Mouse (Mus musculus) ZHBTc4 (cell line): ENCODE measurements around the gene Stim1.

Experiments used
- DNase-seq: peaks from one replicate; pipeline ENCODE4 v3.0.0-alpha.2; 2011; ENCODE audit warnings: low read depth, low spot score

The Stim1 gene

GRCm38 (mm10) chr7:102267601-102268394, at the start of gene Stim1:
Stim1 (plus strand) TSS chr7:102267806.
- DNase-seq = peak; percentile 80

- no peak for DNase-seq
Measured at GRCm38 (mm10) chr7:102221899-102222298, 45.7 kb upstream of the Stim1 start.

- peak; percentile 84 for DNase-seq
Measured at GRCm38 (mm10) chr7:102222336-102222735, 45.3 kb upstream of the Stim1 start.

- DNase-seq = peak; percentile 84
Measured at GRCm38 (mm10) chr7:102222830-102223556, 44.6 kb upstream of the Stim1 start.

- DNase-seq = no peak
Measured at GRCm38 (mm10) chr7:102223883-102224738, 43.5 kb upstream of the Stim1 start.

- no peak for DNase-seq
Measured at GRCm38 (mm10) chr7:102226051-102226450, 41.6 kb upstream of the Stim1 start.

GRCm38 (mm10) chr7:102228049-102228670, 39.4 kb upstream of the Stim1 start:
- no peak for DNase-seq

- DNase-seq = no peak
Measured at GRCm38 (mm10) chr7:102229814-102230213, 37.8 kb upstream of the Stim1 start.

- no peak for DNase-seq
Measured at GRCm38 (mm10) chr7:102233059-102233458, 34.5 kb upstream of the Stim1 start.

GRCm38 (mm10) chr7:102238686-102239286, 28.8 kb upstream of the Stim1 start:
- no peak for DNase-seq

- DNase-seq = peak; percentile 23
Measured at GRCm38 (mm10) chr7:102239591-102239990, 28.0 kb upstream of the Stim1 start.

GRCm38 (mm10) chr7:102242371-102242770, 25.2 kb upstream of the Stim1 start:
- no peak for DNase-seq

- DNase-seq = no peak
Measured at GRCm38 (mm10) chr7:102242917-102243316, 24.7 kb upstream of the Stim1 start.

GRCm38 (mm10) chr7:102243870-102244269, 23.7 kb upstream of the Stim1 start:
- peak; percentile 34 for DNase-seq

GRCm38 (mm10) chr7:102244782-102245535, 22.6 kb upstream of the Stim1 start:
- no peak for DNase-seq

GRCm38 (mm10) chr7:102245775-102246174, 21.8 kb upstream of the Stim1 start:
- no peak for DNase-seq

GRCm38 (mm10) chr7:102246265-102246664, 21.3 kb upstream of the Stim1 start:
- no peak for DNase-seq

GRCm38 (mm10) chr7:102246956-102247797, 20.4 kb upstream of the Stim1 start:
- DNase-seq = no peak

GRCm38 (mm10) chr7:102248691-102249404, 18.8 kb upstream of the Stim1 start:
- DNase-seq = no peak
